Mouse (Mus musculus) liver, embryonic 14.5 days (tissue): ENCODE results near the gene Rhot1.

Experiments
- CTCF ChIP-seq: IDR thresholded peaks from 2 replicates; pipeline ENCODE4 v1.5.1; 2016; ENCODE audit warnings: antibody characterized with exemption, low read depth, control low read depth
- EP300 ChIP-seq: IDR thresholded peaks from 2 replicates; pipeline ENCODE4 v1.6.1; 2016; ENCODE audit warnings: antibody characterized with exemption, low read depth

DNA sequence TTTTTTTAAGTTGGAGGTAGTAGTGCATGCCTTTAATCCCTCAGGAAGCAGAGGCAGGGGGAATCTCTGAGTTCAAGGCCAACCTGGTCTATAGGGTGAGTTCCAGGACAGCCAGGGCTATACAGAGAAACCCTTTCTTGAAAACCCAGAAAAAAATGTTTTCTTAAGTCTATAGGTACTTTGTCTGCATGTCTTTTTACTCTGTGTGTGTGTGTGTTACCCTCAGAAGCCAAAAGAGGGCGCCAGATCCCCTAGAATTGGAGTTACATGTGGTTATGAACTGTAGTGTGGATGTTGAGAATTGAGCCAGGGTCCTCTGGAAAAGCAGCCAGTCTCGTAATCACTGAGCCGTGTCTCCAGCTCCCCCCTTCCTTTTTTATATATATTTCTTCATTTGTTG lies 66.2 kb downstream of the Rhot1 start:
- TF ChIP-seq CTCF (peak; percentile 27; the same call in 1 of the 2 replicates), EP300 (no peak)
